Mouse (Mus musculus): ENCODE results near the gene Morc3.
"Not testable (repeated sequence)": the region's sequence is repeated elsewhere in the genome, so short reads cannot be mapped to it uniquely, and the experiment has no call there.

The Morc3 gene

GRCm38 (mm10) chr16:93818691-93819324 lies 13.1 kb upstream of the Morc3 start:
- no peak for DNase-seq (ENCODE audit: low read depth, low spot score)

GRCm38 (mm10) chr16:93819325-93819696 lies 12.6 kb upstream of the Morc3 start:
- no peak for DNase-seq (ENCODE audit: low read depth, low spot score)

GRCm38 (mm10) chr16:93820040-93820439 lies 11.9 kb upstream of the Morc3 start:
- no peak for DNase-seq (ENCODE audit: low read depth, low spot score)

- DNase-seq (ENCODE audit: low read depth, low spot score), result no peak
These were observed 10.2 kb upstream of the Morc3 start for GRCm38 (mm10) chr16:93821706-93822105.

GRCm38 (mm10) chr16:93822433-93823225 lies 9.3 kb upstream of the Morc3 start:
- not testable (repeated sequence) for DNase-seq (ENCODE audit: low read depth, low spot score)

- DNase-seq (ENCODE audit: low read depth, low spot score), result no peak
These were observed 7.1 kb upstream of the Morc3 start for GRCm38 (mm10) chr16:93824799-93825198.

GRCm38 (mm10) chr16:93825463-93825862 lies 6.5 kb upstream of the Morc3 start:
- no peak for DNase-seq (ENCODE audit: low read depth, low spot score)

GRCm38 (mm10) chr16:93826054-93826453 lies 5.9 kb upstream of the Morc3 start:
- no peak for DNase-seq (ENCODE audit: low read depth, low spot score)

- DNase-seq (ENCODE audit: low read depth, low spot score), result not testable (repeated sequence)
These were observed 5.4 kb upstream of the Morc3 start for GRCm38 (mm10) chr16:93826478-93826877.

- DNase-seq (ENCODE audit: low read depth, low spot score), result no peak
These were observed 5.0 kb upstream of the Morc3 start for GRCm38 (mm10) chr16:93826909-93827308.

GRCm38 (mm10) chr16:93829526-93829925 lies 2.4 kb upstream of the Morc3 start:
- no peak for DNase-seq (ENCODE audit: low read depth, low spot score)

- no peak for DNase-seq (ENCODE audit: low read depth, low spot score)
These were observed 1.9 kb upstream of the Morc3 start for GRCm38 (mm10) chr16:93830071-93830470.

- DNase-seq (ENCODE audit: low read depth, low spot score), result no peak
These were observed 1.0 kb upstream of the Morc3 start for GRCm38 (mm10) chr16:93830916-93831315.

GRCm38 (mm10) chr16:93832451-93833276 lies 743 bp downstream of the Morc3 start:
- DNase-seq (ENCODE audit: low read depth, low spot score), result peak; percentile 30

GRCm38 (mm10) chr16:93833551-93833950 lies 1.6 kb downstream of the Morc3 start:
- DNase-seq (ENCODE audit: low read depth, low spot score), result no peak

GRCm38 (mm10) chr16:93834076-93834475 lies 2.2 kb downstream of the Morc3 start:
- DNase-seq (ENCODE audit: low read depth, low spot score), result no peak

- DNase-seq (ENCODE audit: low read depth, low spot score), result no peak
These were observed 7.1 kb downstream of the Morc3 start for GRCm38 (mm10) chr16:93839049-93839448.

GRCm38 (mm10) chr16:93850527-93850926 lies 18.6 kb downstream of the Morc3 start:
- no peak for DNase-seq (ENCODE audit: low read depth, low spot score)

GRCm38 (mm10) chr16:93859967-93860366 lies 28.0 kb downstream of the Morc3 start:
- no peak for DNase-seq (ENCODE audit: low read depth, low spot score)

GRCm38 (mm10) chr16:93860686-93861085 lies 28.8 kb downstream of the Morc3 start:
- no peak for DNase-seq (ENCODE audit: low read depth, low spot score)

- DNase-seq (ENCODE audit: low read depth, low spot score), result no peak
These were observed 42.9 kb downstream of the Morc3 start for GRCm38 (mm10) chr16:93874841-93875240.

Data from skeletal muscle tissue, adult 2 months (tissue).